Mouse (Mus musculus) neutrophil, adult 5-6 weeks (primary cell): ENCODE measurements around the gene Ssna1. TPM values are rescaled to one million over a fixed set of nuclear protein-coding genes. Genes with fewer than 3 reads are reported as not detected.

Experiments
- ATAC-seq: fragments of 151-379, 151-347 bp; 2 replicates; pipeline ENCODE4 v1.8.0; 2017; ENCODE audit warnings: mild to moderate bottlenecking, moderate TSS enrichment; ENCODE audit not compliant: insufficient number of reproducible peaks, poor library complexity, low FRiP score, severe bottlenecking; ENCODE audit errors: extremely low read depth
- total RNA-seq: library from RNA; stranded (forward); fragments of 200-1000 nt; gene quantifications from 2 replicates; pipeline ENCODE4 v1.2.3, GENCODE M21; 2017

The Ssna1 gene
- total RNA-seq, 1 experiment from 2014 or later: 31.0 TPM

DNA sequence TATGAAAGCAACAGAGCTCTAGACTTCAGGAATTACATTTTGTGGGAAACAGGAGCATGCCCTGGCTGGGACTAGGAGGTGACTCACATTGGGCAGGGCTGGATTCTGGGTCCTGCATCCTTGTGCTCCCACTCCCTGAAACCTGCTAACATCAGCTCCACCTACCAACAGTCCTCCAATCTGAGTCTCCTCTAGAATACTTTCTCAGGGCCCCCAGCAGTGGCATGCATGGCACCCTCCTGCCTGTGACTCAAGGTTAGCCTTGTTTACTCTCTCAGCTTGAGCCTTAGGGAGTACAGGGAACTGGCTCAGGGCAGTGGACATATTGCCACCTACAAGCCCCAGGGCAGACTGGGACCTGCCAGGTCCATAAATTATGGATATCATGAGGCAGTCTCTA, 34.1 kb downstream of the Ssna1 start:
- ATAC-seq: no peak

DNA sequence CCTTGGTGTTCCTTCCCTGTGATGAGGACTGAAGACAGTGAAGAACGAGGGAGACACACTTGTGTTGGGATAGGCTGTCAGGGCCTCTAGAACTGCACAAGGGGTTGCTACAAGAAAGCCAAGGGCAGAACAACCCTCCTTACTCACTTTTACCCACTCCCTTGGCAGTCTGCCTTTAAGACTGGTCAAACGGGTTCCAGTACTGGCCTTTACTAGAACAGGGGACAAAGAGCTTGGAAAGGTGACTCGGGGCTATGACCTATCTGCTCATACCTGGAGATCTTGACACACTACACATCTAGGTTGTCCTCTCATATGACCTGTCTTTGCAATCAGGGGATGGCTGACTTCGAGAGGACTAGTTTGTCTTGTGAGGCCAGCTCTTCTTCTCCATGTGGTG, 34.7 kb downstream of the Ssna1 start:
- no peak for ATAC-seq

DNA sequence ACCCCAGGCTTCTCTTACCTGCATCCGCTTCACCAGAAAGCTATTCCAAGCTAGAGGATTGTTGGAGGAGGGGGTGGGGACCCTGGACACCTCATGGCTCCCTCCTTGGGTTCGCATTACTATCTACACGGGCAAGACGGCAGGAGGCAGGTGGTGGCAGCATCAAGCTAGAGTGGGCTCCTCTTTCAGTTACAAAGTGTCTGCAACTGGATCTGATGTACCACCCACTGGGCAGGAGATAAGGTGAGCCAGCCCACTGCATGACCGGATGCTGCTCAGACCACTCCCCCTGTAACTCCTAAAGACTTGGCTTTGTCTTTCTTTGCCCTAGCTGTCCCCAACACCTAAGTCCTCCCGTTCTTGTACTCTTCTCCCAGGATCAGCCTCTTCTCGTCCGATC, 35.6 kb downstream of the Ssna1 start, which contains the start of gene Rnf224:
TSS of gene Rnf224 (minus strand) at position 174 of the 400 bp plus-strand sequence.
- ATAC-seq: no peak

DNA sequence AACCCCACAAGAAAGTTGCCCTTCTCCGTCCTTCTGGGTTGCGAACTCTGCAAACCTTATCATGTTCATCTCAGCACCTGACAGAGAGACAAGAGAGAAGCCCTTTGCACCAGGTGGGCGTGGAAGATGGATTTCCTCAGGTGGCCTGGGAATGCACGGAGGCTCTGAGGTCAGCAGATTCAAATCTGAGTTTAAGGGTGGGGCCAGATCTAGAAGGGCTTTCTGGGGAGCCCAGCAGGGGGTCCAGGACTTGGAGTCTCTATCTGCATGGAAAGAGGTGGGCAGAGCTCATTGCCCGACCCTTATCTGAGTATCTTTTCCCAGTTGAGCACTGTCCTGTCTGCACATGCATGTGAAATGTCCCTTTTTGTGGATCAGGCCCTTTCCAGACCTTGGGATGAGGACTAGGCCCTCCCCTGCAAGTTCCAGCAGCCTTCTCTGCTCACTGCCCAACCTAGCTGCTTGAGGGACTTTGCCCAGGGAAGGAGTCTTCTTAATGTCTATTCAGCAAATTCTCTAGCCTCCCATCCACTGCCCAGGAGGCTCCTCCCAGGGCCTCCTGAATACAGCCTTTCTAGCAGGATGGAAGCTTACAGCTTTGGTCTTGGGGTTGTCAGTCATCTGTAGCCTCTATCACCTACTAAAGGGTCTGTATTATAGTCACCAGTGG, 37.6 kb downstream of the Ssna1 start:
- ATAC-seq: no peak

DNA sequence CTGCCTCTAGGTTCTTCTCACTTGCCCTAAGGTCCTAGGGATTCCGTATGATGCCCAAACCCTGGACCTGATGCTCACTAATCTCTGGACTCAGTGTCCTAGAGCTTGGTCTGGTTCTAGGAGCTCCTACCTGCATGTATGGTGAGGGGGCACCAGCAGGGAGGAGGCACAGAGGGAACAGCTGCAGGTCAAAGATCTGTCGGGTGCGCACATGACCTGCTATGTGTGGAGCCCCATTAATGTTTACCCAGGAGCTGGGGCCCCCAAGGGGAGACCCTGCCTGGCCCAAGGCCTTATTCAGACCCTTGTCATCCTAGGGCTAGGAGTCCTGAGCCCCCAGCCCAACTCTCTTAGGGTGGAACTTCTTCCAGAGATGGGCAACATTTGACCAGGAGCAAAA, 38.2 kb downstream of the Ssna1 start, which contains the start of gene Slc34a3:
TSS of gene Slc34a3 (minus strand) at position 315 of the 400 bp plus-strand sequence.
- ATAC-seq: no peak

DNA sequence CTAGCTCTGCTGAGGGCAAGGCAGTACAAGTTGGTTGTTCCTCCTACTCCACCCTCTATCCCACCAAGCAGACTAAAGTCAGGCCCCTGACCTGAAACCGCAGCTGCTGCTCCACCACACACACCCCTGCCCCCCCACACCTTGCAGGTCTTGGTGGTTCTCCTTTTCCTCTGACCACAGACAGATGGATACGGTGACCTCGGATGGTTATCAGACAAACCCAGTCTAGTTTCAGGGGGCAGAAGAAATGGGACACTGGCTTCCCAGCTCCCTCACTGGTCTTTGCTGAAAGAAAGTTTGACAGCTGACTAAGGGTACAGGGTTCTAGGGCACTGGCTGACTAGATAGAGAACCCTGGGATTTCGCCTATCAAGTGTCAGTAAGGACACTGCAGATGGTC, 38.8 kb downstream of the Ssna1 start:
- ATAC-seq: no peak

DNA sequence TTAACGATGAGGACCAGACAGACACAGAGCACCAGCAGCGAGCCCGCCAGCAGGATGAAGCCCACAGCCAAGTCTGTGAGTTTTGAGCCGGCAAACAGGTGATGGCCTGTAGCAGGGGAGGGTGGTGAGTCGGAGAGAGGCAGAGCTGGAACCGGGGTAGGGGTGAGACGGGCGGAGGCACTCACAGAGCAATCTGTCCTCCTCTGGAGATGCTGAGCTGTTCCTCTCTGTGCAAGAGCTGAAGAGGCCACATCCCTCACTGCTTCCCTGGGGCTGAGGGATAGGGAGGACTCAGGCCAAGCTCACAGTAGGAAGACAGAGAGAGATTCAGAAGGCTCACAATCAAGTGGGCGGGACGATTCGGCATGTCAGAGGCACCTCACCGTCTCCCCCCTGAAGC, 41.2 kb downstream of the Ssna1 start:
- no peak for ATAC-seq

DNA sequence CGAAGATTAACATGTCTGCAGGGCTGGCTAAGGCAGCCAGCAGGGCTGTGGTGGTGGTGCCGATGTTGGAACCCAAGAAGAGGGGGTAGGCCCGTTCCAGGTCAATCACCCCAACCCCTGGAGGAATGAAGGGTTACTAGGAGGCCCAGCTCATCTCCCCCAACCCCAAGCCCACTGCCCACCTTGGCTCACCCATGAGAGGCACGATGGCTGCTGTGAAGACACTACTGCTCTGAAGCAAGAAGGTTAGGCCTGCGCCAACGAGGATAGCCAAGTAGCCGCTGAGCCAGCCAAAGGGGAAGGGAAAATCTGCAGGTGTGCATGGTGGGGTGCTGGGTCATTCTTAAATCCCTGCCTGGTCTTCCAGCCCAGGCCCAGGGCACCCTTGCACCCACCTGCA, 41.7 kb downstream of the Ssna1 start:
- no peak for ATAC-seq

DNA sequence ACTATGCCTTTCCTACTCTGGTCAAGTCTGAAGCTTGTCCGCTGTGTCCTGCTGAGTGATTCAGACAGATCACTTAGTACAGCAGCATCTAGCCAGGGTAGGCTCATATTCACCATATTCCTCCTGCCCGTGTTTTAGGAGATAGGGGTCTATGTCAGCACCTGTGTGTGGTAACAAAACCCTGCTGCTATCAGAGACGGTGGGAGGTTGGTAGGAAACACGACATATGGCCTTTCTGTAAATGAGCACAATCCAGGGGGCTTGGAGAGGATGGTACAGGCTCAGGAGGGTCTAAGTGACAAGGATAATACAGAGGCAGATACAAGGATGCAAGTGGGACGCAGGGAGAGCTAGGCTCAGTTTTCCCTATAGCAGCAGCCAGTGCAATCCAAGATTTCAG, 42.7 kb downstream of the Ssna1 start:
- ATAC-seq: no peak

DNA sequence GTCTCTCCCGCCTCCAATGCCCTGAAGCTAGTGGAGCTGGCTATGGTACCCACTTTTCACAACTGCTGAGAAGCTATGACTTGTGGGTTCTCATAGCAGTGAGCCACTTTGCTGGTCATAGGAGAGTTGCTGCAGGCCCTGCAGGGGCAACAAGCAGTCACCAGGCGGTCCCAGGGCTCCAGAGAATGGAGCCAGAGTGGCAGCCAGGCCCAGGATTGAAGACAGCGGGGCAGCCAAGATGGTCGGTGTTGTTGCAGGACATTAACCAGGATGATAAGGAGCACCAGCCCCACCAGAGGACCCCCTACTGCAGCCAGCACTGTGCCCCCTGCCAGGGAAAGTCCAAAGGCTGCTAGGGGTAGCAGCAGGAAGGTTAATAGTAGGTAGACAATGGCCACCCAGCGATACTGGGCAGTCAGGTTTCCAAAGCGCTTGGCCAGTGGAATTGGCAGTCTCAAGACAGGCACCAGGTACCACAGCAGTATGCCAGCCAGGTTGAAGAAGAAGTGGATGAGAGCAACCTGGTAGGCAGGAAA, 43.2 kb downstream of the Ssna1 start:
- ATAC-seq: no peak

DNA sequence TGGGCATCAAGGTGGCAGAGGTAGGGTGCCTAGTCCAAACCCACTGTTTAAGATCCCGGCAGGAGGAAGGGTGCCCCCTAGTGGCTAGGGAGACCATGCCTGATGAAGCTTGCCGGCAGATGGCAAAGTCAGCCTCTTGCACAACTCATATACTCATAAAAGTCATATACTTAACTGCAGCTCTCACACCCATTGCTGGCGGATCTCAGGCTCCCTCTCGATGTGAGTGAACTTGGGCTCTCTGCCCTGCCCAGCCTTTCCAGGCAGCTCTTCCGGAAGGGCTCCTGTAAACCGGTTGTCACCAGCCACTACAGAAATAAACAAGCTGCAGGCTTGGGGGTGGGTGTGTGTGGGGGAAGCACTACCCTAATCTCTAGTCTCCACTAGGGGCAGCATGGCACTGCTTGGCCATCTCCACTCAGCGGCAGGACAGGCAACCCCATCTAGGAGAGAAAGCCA, 43.8 kb downstream of the Ssna1 start:
- peak; percentile 47 for ATAC-seq

DNA sequence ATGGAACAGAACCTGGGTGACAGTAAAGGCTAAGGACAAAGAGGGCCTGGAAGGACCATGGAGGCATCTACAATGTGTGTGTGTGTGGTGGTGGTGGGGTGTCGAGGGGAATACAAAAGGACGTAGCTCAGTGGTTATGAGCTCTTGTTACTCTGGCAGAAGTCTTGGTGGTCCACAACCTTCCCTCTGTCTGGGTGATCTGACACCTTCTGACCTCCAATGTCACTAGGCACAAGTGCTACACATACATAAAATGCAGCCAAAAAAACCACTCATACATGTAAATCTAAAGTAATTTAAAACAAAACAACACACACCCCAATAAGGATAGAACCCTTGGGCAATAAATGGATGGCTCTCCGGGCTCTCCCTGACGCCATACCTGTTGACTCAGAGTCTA, 44.8 kb downstream of the Ssna1 start:
- ATAC-seq: no peak

DNA sequence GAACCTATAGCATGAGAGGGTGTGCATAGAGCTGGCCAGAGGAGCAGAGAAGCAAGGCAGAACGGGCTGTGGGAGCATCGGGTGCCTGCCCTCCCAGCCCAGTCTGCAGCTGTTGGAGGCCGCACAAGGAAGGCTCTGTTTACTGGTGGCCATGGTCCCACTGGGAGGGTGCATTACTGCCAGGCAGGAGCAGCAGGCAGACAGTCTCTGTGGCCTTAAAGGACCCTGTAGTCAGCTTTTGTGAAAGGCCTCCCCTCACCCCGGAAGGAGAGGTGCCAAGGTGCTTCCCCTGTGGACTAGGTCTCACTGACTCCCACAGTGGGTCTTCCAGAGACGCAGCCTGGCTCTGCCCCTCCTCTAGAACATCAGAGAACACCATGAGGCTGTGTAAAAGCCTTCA, 45.4 kb downstream of the Ssna1 start:
- no peak for ATAC-seq

DNA sequence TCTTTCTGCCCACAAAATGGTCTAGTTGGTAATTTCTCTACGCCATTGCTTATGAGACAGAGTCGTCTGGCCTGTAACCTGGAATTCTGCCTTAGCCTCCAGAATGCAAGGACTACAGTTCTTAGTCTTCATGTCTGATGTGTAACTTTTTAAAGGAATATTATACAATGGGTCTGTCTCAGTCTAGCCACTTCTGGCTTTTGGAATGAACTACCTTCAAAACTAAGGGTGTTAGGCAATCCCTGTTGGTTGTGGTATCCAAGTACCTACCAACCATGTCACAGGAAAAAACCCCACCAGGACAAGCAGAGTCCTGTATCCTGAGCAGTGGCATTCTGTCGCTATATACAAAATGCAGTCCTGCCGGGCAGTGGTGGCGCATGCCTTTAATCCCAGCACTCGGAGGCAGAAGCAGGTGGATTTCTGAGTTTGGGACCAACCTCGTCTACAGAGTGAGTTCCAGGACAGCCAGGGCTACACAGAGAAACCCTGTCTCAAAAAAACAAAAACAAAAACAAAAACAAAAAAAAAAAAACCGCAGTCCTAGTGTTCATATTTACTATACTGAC, 46.3 kb downstream of the Ssna1 start:
- ATAC-seq: no peak

DNA sequence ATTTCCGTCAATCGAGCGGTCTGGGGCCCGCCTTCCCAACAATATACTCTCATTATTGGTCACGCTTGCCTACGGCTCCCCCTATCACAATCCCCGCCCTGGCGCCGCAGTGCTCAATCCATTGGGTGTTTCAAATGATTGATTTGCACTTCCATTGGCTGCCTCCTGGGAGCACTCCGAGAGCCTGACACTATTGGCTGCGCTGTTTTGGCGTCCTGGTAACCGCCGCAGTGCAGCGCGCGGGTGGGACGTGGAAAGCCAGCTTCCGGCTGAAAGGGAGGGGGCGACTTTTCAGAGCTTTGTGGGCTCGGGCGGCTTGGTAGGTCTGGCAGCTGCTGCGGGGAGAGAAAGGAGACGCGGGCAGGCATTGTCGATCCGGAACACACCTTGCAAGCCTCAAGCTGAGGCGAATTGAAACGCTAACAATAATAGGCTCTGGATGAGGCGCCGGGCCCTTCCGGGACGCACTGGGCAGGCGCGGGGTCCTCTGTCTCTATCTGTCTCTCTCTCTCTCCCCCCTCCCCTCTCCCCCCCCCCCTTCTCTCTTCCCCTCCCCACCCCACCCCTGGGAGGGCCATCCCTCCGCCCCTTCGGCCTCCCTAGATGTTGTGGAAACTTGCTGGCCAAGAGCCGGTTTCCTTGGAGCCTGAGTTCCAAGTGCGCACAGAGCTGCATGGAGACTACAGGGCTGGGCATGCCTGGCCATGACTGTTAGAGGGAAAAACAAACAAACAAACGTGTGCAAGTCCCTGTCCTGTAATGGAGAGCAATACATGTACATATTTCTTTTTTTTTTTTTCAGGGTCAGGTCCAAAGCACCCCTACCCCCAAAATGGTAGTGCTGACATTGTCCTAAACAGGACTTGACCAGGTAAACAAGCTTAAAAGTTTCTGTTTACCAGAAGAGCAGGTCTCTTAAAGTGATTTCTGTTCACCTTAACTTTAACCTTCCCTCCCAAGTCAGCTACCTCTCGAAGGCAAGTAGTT, 47.2 kb downstream of the Ssna1 start:
- peak; percentile 80 for ATAC-seq

DNA sequence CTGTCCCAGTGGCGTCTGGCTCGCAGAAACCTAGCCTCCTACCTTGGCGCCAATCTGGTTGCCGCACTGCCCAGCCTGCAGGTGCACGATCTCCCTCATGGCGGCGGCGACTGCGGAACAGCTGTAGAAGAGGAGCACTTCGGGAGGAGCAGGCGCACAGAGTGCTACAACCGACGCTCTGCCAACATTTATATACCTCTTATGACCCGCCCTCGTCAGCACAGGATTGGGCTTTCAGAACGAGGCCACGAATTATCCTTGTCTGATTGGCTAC, 47.8 kb downstream of the Ssna1 start, which contains the start of gene Tubb4b:
TSS of gene Tubb4b (minus strand) at position 211 of the 274 bp plus-strand sequence.
- no peak for ATAC-seq

DNA sequence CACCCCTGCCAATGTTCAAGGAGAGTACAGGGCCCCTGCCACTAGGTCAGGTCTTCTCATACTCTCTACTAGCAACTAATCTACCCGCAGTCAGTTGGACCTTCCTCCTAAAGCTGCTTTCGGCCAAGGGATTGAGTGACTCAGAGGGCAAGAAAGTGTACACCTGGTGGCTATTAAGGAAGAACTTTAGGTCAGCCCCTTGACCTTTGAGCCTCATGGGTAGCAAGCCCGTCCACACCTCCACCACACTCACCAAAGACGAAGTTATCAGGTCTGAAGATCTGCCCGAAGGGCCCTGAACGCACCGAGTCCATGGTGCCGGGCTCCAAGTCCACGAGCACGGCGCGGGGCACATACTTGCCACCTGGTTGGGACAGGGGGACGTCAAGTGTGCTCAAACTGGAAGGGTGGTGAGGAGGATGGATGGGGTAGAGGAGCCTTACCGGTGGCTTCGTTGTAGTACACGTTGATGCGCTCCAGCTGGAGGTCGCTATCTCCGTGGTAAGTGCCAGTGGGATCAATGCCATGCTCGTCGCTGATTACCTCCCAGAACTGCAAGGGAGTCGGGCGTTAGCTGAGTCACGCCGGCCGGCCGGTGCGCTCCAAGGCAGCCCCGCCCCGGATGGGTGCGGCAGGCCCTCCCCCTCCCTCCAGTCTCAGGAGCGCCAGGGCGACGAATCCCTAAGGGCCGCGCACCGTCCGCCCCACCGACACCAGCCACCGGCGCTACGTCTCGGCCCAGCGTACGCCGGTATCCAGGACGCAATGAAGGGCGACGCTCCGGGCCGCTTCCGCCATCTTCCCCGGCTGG, 48.4 kb downstream of the Ssna1 start:
- peak; percentile 2 for ATAC-seq

DNA sequence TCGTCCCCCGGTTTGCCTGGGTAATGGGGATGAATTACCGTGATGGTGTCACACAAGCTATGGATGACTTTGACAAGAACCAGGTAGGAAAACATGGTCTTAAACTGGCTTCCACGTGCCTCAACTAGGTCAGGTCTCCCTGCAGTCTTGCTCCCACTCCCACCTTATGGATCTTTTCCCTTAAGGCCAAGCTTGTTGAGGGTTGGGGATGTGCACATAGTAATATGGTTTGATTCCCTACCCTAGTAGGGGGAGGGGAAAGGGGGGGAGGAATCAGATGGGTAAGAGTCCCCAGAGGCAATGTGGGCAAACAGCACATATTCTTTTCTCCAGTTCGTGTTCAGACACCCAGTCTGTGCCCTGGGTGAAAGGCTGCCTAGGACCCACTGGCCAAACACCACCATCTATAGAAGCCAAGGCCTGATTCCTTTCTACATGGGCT, 50.9 kb downstream of the Ssna1 start:
- no peak for ATAC-seq
